Mouse (Mus musculus) ES-Bruce4 (cell line): ENCODE results near the gene Znrd1as. TPM values are rescaled to one million over a fixed set of nuclear protein-coding genes. Genes with fewer than 3 reads are reported as not detected.
A peak's percentile ranks its signal among the peaks of the same experiment; 100 is the strongest.

ENCODE experiments used
- H3K27ac ChIP-seq: 2 replicates; pipeline ENCODE4 v1.5.1; 2012; ENCODE audit warnings: low read length, inconsistent platforms; ENCODE audit not compliant: insufficient read depth
- H3K27me3 ChIP-seq: 2 replicates; pipeline ENCODE4 v1.6.1; 2012; ENCODE audit warnings: mild to moderate bottlenecking, low read length, inconsistent platforms; ENCODE audit not compliant: control insufficient read depth, poor library complexity, insufficient read depth, severe bottlenecking
- H3K36me3 ChIP-seq: 2 replicates; pipeline ENCODE4 v1.6.1; 2012; ENCODE audit warnings: inconsistent platforms, mild to moderate bottlenecking, low read length, moderate library complexity; ENCODE audit not compliant: control insufficient read depth, poor library complexity, insufficient read depth, severe bottlenecking
- H3K4me1 ChIP-seq: one replicate; pipeline ENCODE4 v1.8.1; 2011; ENCODE audit warnings: low read length; ENCODE audit not compliant: control insufficient read depth, insufficient read depth
- H3K4me3 ChIP-seq: 2 replicates; pipeline ENCODE4 v1.5.1; 2011; ENCODE audit warnings: low read depth, mild to moderate bottlenecking, low read length
- H3K9ac ChIP-seq: 2 replicates; pipeline ENCODE4 v1.6.1; 2012; ENCODE audit warnings: low read depth, mild to moderate bottlenecking, inconsistent platforms; ENCODE audit not compliant: poor library complexity, severe bottlenecking
- H3K9me3 ChIP-seq: replicated peaks from 2 replicates; pipeline ENCODE4 v1.6.1; 2012; ENCODE audit warnings: mild to moderate bottlenecking, low read length, inconsistent platforms; ENCODE audit not compliant: control insufficient read depth, poor library complexity, insufficient read depth, severe bottlenecking
- CTCF ChIP-seq: IDR thresholded peaks from one replicate; pipeline ENCODE4 v1.8.1; 2011; ENCODE audit warnings: low read depth, low read length
- EP300 ChIP-seq: IDR thresholded peaks from 2 replicates; pipeline ENCODE4 v1.6.1; 2011; ENCODE audit warnings: low read depth, low read length; ENCODE audit not compliant: insufficient read depth
- POLR2A ChIP-seq: IDR thresholded peaks from one replicate; pipeline ENCODE4 v1.8.1; 2011; ENCODE audit warnings: low read length; ENCODE audit not compliant: insufficient read depth
- polyA plus RNA-seq: library from polyadenylated mRNA; stranded (reverse); fragments of >200 nt; gene quantifications from 2 replicates; pipeline ENCODE4 v1.2.4, GENCODE M21; 2011; ENCODE audit warnings: low read depth; ENCODE audit not compliant: missing spikeins, insufficient read depth, insufficient read length

Znrd1as gene
- polyA plus RNA-seq, 1 experiment = 30.5 TPM

DNA sequence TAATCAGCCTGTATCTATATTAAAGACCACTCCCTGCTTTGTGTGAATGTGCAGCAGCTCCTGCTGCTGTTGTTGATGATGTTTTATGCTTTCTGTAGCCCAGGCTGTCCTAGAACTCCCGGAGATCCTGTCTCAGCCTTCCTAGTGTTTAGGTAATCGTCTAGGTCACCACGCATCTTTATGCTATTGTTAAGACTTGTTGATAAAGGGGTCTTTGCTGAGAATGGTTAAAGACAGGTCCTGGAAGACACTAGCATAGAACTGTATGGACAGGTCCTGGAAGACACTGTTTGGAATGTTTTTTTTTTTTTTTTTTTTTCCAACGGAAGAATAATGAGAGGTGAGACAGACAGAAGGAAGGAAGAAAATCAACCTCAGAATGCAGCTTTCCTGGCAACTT lies 45.0 kb downstream of the Znrd1as start:
- Histone ChIP-seq H3K4me1 (no peaks in the 10 kb centered on the region), H3K9me3 (no peaks in the 10 kb centered on the region), H3K9ac (peak overlapping the region; percentile 96), H3K4me3 (peak overlapping the region; percentile 80), H3K27me3 (no peaks in the 10 kb centered on the region), H3K36me3 (peaks cover 52% of the 10 kb centered on the region), H3K27ac (peak overlapping the region; percentile 89)
- TF ChIP-seq CTCF = no peak
- TF ChIP-seq EP300 = no peak
- TF ChIP-seq POLR2A = no peak

DNA sequence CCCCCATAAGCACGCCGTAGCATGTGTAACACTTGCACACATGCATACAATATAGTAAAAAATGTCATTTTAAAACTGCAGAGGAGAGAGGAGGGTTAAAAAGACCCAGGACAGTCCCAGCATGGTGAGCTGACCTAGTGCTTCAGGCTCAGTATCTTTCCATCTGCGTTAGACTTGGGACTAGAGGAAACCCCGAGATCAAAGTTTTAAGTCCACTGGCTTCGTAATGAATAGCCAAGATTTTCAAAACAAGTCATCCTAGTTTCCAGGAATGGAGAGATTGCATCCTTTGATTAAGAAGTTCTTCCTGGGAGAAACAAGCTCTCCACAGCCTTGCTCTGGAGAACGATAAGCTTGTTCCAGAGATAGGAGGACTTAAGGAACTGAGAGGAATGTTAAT lies 49.8 kb downstream of the Znrd1as start:
- peaks cover 80% of the 10 kb centered on the region for H3K36me3 ChIP-seq
- TF ChIP-seq POLR2A (no peak), EP300 (no peak), CTCF (no peak)

GRCm38 (mm10) chr17:37009460-37010042 lies 51.2 kb downstream of the Znrd1as start:
- H3K9me3 ChIP-seq = no peaks in the 10 kb centered on the region
- peak overlapping the region; percentile 1 for H3K27ac ChIP-seq
- H3K4me3 ChIP-seq = no peak overlapping the region
- no peak overlapping the region for H3K9ac ChIP-seq
- TF ChIP-seq POLR2A (no peak), EP300 (no peak)
- peaks cover 66% of the 10 kb centered on the region for H3K36me3 ChIP-seq
- no peaks in the 10 kb centered on the region for H3K4me1 ChIP-seq
- H3K27me3 ChIP-seq = no peaks in the 10 kb centered on the region

More for the DNA sequence above, 49.8 kb downstream of the Znrd1as start:
- no peaks in the 10 kb centered on the region for H3K9me3 ChIP-seq
- no peak overlapping the region for H3K4me3 ChIP-seq
- no peaks in the 10 kb centered on the region for H3K4me1 ChIP-seq
- peak overlapping the region; percentile 53 for H3K27ac ChIP-seq
- no peaks in the 10 kb centered on the region for H3K27me3 ChIP-seq
- 0 out of 2 replicates have a peak overlapping the region, but pooled peaks have one; percentile 23 for H3K9ac ChIP-seq

DNA sequence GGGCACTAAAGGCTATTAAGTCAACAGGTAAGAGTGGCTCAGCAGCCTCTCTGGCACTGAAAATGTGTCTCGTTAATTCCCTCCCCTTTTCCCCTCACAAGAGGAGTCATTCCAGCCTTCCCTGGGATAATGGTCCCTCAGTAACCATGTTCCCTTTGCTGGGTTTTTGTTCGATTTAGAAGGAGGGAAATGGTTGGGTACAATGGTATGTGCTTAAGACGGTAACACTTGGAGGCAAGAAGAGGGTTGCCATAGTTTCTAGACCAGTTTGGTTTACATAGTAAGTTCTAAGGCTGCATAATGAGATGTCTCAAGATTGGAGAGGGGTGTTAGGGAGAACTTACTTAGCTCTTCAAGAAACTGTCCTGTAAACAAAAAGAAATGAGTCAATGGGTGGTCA lies 53.3 kb downstream of the Znrd1as start:
- H3K27me3 ChIP-seq = no peaks in the 10 kb centered on the region

GRCm38 (mm10) chr17:37012141-37012540 lies 53.7 kb downstream of the Znrd1as start:
- Histone ChIP-seq H3K36me3 (peaks cover 40% of the 10 kb centered on the region), H3K27me3 (no peaks in the 10 kb centered on the region), H3K4me1 (no peaks in the 10 kb centered on the region), H3K4me3 (no peak overlapping the region), H3K9ac (no peak overlapping the region), H3K9me3 (no peaks in the 10 kb centered on the region), H3K27ac (peak overlapping the region; percentile 30)
- TF ChIP-seq CTCF (no peak), EP300 (no peak), POLR2A (no peak)

More for the DNA sequence above, 53.3 kb downstream of the Znrd1as start:
- H3K4me1 ChIP-seq = no peaks in the 10 kb centered on the region
- H3K36me3 ChIP-seq = peaks cover 45% of the 10 kb centered on the region
- peak overlapping the region; percentile 45 for H3K27ac ChIP-seq
- H3K9me3 ChIP-seq = no peaks in the 10 kb centered on the region
- no peak for TF ChIP-seq POLR2A
- no peak for TF ChIP-seq CTCF
- TF ChIP-seq EP300 = no peak
- H3K9ac ChIP-seq = no peak overlapping the region
- no peak overlapping the region for H3K4me3 ChIP-seq

Other genes starting within 250 kb of the Znrd1as start
- gene H2-M10.5, start 185.7 kb upstream of the Znrd1as start, polyA plus RNA-seq = not detected in 2 replicates
- gene H2-M10.6, start 146.4 kb upstream of the Znrd1as start, polyA plus RNA-seq = not detected in 2 replicates
- 46.2 and 53.2 TPM in 2 replicates for gene Trim26, start 121.5 kb upstream of the Znrd1as start, polyA plus RNA-seq
- not detected in 2 replicates for gene Trim15, start 91.4 kb upstream of the Znrd1as start, polyA plus RNA-seq
- gene Trim10, start 89.0 kb upstream of the Znrd1as start, polyA plus RNA-seq = not detected in 2 replicates
- gene Trim40, start 68.5 kb upstream of the Znrd1as start, polyA plus RNA-seq = 0.41 TPM in 1 of 2 replicates, not detected in the other
- gene Trim31, start 60.5 kb upstream of the Znrd1as start, polyA plus RNA-seq = not detected in 2 replicates
- 0.88 and 2.5 TPM in 2 replicates for gene Rnf39, start 15.7 kb upstream of the Znrd1as start, polyA plus RNA-seq
- 67.3 and 68.8 TPM in 2 replicates for gene Ppp1r11, start 6.9 kb upstream of the Znrd1as start, polyA plus RNA-seq
- gene Znrd1, start within 50 bp of the Znrd1as start, polyA plus RNA-seq = 71.7 and 79.6 TPM in 2 replicates
- gene 2410137M14Rik, start 22.6 kb downstream of the Znrd1as start, polyA plus RNA-seq = 2.9 and 4.7 TPM in 2 replicates
- 12.6 and 13.2 TPM in 2 replicates for gene H2-M5, start 30.9 kb downstream of the Znrd1as start, polyA plus RNA-seq
- gene Zfp57, start 42.6 kb downstream of the Znrd1as start, polyA plus RNA-seq = 223 and 254 TPM in 2 replicates
- gene Mog, start 64.8 kb downstream of the Znrd1as start, polyA plus RNA-seq = not detected in 2 replicates
- gene Gabbr1, start 87.4 kb downstream of the Znrd1as start, polyA plus RNA-seq = 163 and 180 TPM in 2 replicates
- 0.22 TPM in 1 of 2 replicates, not detected in the other for gene Olfr90, start 129.9 kb downstream of the Znrd1as start, polyA plus RNA-seq
- not detected in 2 replicates for gene Olfr91, start 139.7 kb downstream of the Znrd1as start, polyA plus RNA-seq
- gene Olfr92, start 161.5 kb downstream of the Znrd1as start, polyA plus RNA-seq = not detected in 2 replicates
- 0.57 and 1.1 TPM in 2 replicates for gene Olfr93, start 202.9 kb downstream of the Znrd1as start, polyA plus RNA-seq
- 56.7 and 70.8 TPM in 2 replicates for gene Ubd, start 235.3 kb downstream of the Znrd1as start, polyA plus RNA-seq
- 0.37 TPM in 1 of 2 replicates, not detected in the other for gene Olfr94, start 242.4 kb downstream of the Znrd1as start, polyA plus RNA-seq